Mouse (Mus musculus) bone marrow macrophage, adult 2 months (primary cell): ENCODE data around the gene Kbtbd8.

ENCODE experiments used
- CTCF ChIP-seq: IDR thresholded peaks from 2 replicates; pipeline ENCODE4 v1.5.1; 2012; ENCODE audit warnings: low read depth, mild to moderate bottlenecking, low read length, moderate library complexity
- POLR2A ChIP-seq: IDR thresholded peaks from 2 replicates; pipeline ENCODE4 v1.6.1; 2012; ENCODE audit warnings: mild to moderate bottlenecking, low read depth, low read length, borderline replicate concordance

- TF ChIP-seq CTCF, result no peak
- TF ChIP-seq POLR2A, result no peak
These were observed 33.8 kb downstream of the Kbtbd8 start for GRCm38 (mm10) chr6:95150885-95151284.
